ENCODE assay signal across 25 mouse cellular contexts in the genomic region with DNA sequence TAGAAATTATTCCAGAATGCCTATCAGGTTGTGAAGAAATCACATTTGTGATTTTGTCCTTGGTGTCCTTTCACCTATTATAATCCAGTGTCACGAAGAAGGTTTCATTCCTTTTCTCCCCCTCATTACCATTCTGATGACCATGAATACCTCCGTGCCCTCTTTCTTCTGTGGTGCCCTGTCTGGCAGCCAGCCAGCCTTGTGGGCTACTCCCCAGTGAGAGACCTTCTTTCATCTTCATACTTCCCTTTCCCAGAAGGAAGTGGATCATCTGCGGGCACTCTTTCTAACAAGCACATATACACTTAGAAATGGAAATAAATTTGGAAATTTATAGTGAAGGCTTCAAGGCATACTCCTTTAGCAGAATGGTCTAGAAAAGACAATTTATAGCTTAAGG. TPM values are rescaled to one million over a fixed set of nuclear protein-coding genes. Genes with fewer than 3 reads are reported as not detected.
DNase-seq lines count a peak whose midpoint lies in the region; ATAC-seq lines count a peak whose summit lies in the region.
"Had no signal": no experiment of that assay in that cellular context is flagged by ENCODE, and none has a peak within 500 bp of the region (broad histone marks: within the 10 kb centered on the region; RNA-seq: fewer than 3 reads in every experiment).

No protein-coding gene starts in this region.

- H3K4me2 ChIP-seq in midbrain, embryonic 14.5 days (ENCODE audit: low read length): no peak overlapping the region
- H3K4me2 ChIP-seq: forebrain, embryonic 15.5 days; heart, embryonic 11.5 days; heart, embryonic 15.5 days; hindbrain, embryonic 13.5 days; intestine, embryonic 15.5 days had no signal

- no peaks in the 10 kb centered on the region for H3K27me3 ChIP-seq in midbrain, embryonic 14.5 days (ENCODE audit: control insufficient read depth, insufficient read depth, low read length)
- H3K27me3 ChIP-seq in midbrain, embryonic 10.5 days (ENCODE audit: low read depth, poor library complexity, severe bottlenecking): no peaks in the 10 kb centered on the region
- H3K27me3 ChIP-seq: CH12.LX; forebrain, embryonic 15.5 days; heart, embryonic 15.5 days; hindbrain, embryonic 13.5 days; intestine, embryonic 15.5 days had no signal

- peak; percentile 9 to 14 for DNase-seq in cerebellum, postnatal 14 days
- DNase-seq in cerebellum, adult 8-10 months: no peak
- peak; percentile 28 for DNase-seq in midbrain, embryonic 14.5 days
- DNase-seq in midbrain, embryonic 10.5 days (ENCODE audit: low spot score): no peak
- DNase-seq in Muller cell, postnatal 12 days (ENCODE audit: inconsistent ontology term): peak; percentile 64
- DNase-seq in frontal cortex, postnatal 14 days (ENCODE audit: low spot score in 2 of 2): no peak
- DNase-seq: adrenal gland, adult 2 months; adrenal gland, postnatal 14 days; B cell, adult 2 months; cerebellum, adult 11-12 months; cerebellum, adult 9-11 months; gastrocnemius, postnatal 10 days; gastrocnemius, postnatal 36 days; heart, postnatal 10 days; heart, postnatal 36 days; kidney, adult 11 months had no signal

- no peak for ATAC-seq in midbrain, embryonic 14.5 days (ENCODE audit: low FRiP score, low TSS enrichment)
- ATAC-seq: forebrain, embryonic 15.5 days; hindbrain, embryonic 16.5 days; intestine, embryonic 15.5 days had no signal

- no peak overlapping the region for H3K27ac ChIP-seq in midbrain, embryonic 14.5 days (replicated peaks; ENCODE audit: low read depth, low read length)
- H3K27ac ChIP-seq in midbrain, embryonic 10.5 days (replicated peaks): no peak overlapping the region
- H3K27ac ChIP-seq: forebrain, embryonic 15.5 days; heart, embryonic 15.5 days; hindbrain, embryonic 10.5 days; hindbrain, embryonic 13.5 days; intestine, embryonic 15.5 days had no signal

- H3K9ac ChIP-seq in midbrain, embryonic 14.5 days (replicated peaks; ENCODE audit: low read length): no peak overlapping the region
- H3K9ac ChIP-seq: forebrain, embryonic 15.5 days; heart, embryonic 15.5 days; hindbrain, embryonic 13.5 days; intestine, embryonic 15.5 days had no signal

- H3K36me3 ChIP-seq in midbrain, embryonic 14.5 days (ENCODE audit: control insufficient read depth, insufficient read depth, low read length): no peaks in the 10 kb centered on the region
- no peaks in the 10 kb centered on the region for H3K36me3 ChIP-seq in midbrain, embryonic 10.5 days
- H3K36me3 ChIP-seq: forebrain, embryonic 15.5 days; G1E; heart, embryonic 15.5 days; hindbrain, embryonic 10.5 days; hindbrain, embryonic 13.5 days; intestine, embryonic 15.5 days had no signal

- no peaks in the 10 kb centered on the region for H3K4me1 ChIP-seq in midbrain, embryonic 14.5 days (ENCODE audit: control insufficient read depth, insufficient read depth, low read length)
- no peaks in the 10 kb centered on the region for H3K4me1 ChIP-seq in midbrain, embryonic 10.5 days
- H3K4me1 ChIP-seq: forebrain, embryonic 15.5 days; heart, embryonic 15.5 days; intestine, embryonic 15.5 days had no signal

- no peaks in the 10 kb centered on the region for H3K9me3 ChIP-seq in midbrain, embryonic 14.5 days (ENCODE audit: control insufficient read depth, low read length)
- H3K9me3 ChIP-seq in midbrain, embryonic 10.5 days (replicated peaks): no peaks in the 10 kb centered on the region
- H3K9me3 ChIP-seq: forebrain, embryonic 15.5 days; G1E; heart, embryonic 15.5 days; hindbrain, embryonic 10.5 days; hindbrain, embryonic 13.5 days; intestine, embryonic 15.5 days had no signal

- 26% methylated on average over 3 of the region's 3 CpGs for WGBS in midbrain, embryonic 14.5 days
- 75% methylated on average over 3 of the region's 3 CpGs for WGBS in midbrain, embryonic 10.5 days

- no peak overlapping the region for H3K4me3 ChIP-seq in midbrain, embryonic 14.5 days (replicated peaks; ENCODE audit: low read depth, low read length)
- H3K4me3 ChIP-seq in midbrain, embryonic 10.5 days: no peak overlapping the region
- H3K4me3 ChIP-seq: forebrain, embryonic 15.5 days; heart, embryonic 15.5 days; hindbrain, embryonic 10.5 days; hindbrain, embryonic 13.5 days; intestine, embryonic 15.5 days had no signal

RNA-seq across cellular contexts. Expression of a gene that starts 26.7 kb away (rescaled TPM):
- polyA plus RNA-seq in midbrain, embryonic 14.5 days (2014; fragmentation: Nextera tagmentation; extraction: Ambion mirVana): 66.4 and 67.8 TPM in 2 replicates
- 18.5 and 30.2 TPM in 2 replicates for polyA plus RNA-seq in midbrain, embryonic 10.5 days (2016; fragmentation: Nextera tagmentation; extraction: Ambion mirVana)
- polyA plus RNA-seq: G1E had no signal

Comparison
In these comparisons a context has a peak if more than half of its experiments do, and no peak if none do; other contexts are left out.
1. DNase-seq: peak in cerebellum, postnatal 14 days (2 of 2), midbrain, embryonic 14.5 days (single experiment) and Muller cell, postnatal 12 days (single experiment); none in cerebellum, adult 8-10 months (single experiment), midbrain, embryonic 10.5 days (single experiment) and frontal cortex, postnatal 14 days (0 of 2).